Mouse (Mus musculus): Measurements from ENCODE around the gene Ptgfrn.

GRCm38 (mm10) chr3:101012131-101012571 is 97.9 kb downstream of the Ptgfrn start:
- TF ChIP-seq CTCF (IDR thresholded peaks at IDR 0.05; ENCODE audit: low read depth) (no peak), EP300 (IDR thresholded peaks at IDR 0.05; ENCODE audit: low read depth) (no peak)

All from heart, postnatal 0 days (tissue).